Mouse (Mus musculus) activated CD4-positive, CD25-positive, alpha-beta regulatory T cell, adult 4 months (primary cell): ENCODE measurements at regions not wholly inside any gene's neighbourhood (a gene's known extent, or its start where the extent isn't known, plus 50 kb on each side); places are given as distances from the start of the nearest gene placed in this dataset.

Source experiments
- ATAC-seq: one replicate; pipeline ENCODE4 v1.8.0; 2017

GRCm38 (mm10) chr17:72993134-72993533 is 75.0 kb downstream of the Lbh start:
- no peak for ATAC-seq

- ATAC-seq: no peak
Measured at GRCm38 (mm10) chr17:72993626-72994025, 75.5 kb downstream of the Lbh start.

- peak; percentile 94 for ATAC-seq
Measured at GRCm38 (mm10) chr17:72996539-72996938, 78.4 kb downstream of the Lbh start.

GRCm38 (mm10) chr17:72997301-72997921 is 79.3 kb downstream of the Lbh start:
- no peak for ATAC-seq

- ATAC-seq: peak; percentile 86
Measured at GRCm38 (mm10) chr17:73005100-73005499, 87.0 kb downstream of the Lbh start.

- ATAC-seq: peak; percentile 72
Measured at GRCm38 (mm10) chr17:73008901-73009300, 90.8 kb downstream of the Lbh start.

GRCm38 (mm10) chr17:73009962-73010361 is 91.9 kb downstream of the Lbh start:
- ATAC-seq: peak; percentile 25

GRCm38 (mm10) chr17:73012356-73012755 is 94.3 kb downstream of the Lbh start:
- ATAC-seq: no peak

GRCm38 (mm10) chr17:73012954-73013353 is 94.8 kb upstream of the Lclat1 start:
- ATAC-seq: no peak

- no peak for ATAC-seq
Measured at GRCm38 (mm10) chr17:73014090-73014853, 93.5 kb upstream of the Lclat1 start.

GRCm38 (mm10) chr17:73017173-73017572 is 90.6 kb upstream of the Lclat1 start:
- no peak for ATAC-seq

GRCm38 (mm10) chr17:73022630-73023051 is 85.1 kb upstream of the Lclat1 start:
- no peak for ATAC-seq

- no peak for ATAC-seq
Measured at GRCm38 (mm10) chr17:73023362-73024107, 84.2 kb upstream of the Lclat1 start.

GRCm38 (mm10) chr17:73027122-73027521 is 80.7 kb upstream of the Lclat1 start:
- ATAC-seq: no peak

- no peak for ATAC-seq
Measured at GRCm38 (mm10) chr17:73031796-73032195, 76.0 kb upstream of the Lclat1 start.

GRCm38 (mm10) chr17:73032326-73032725 is 75.5 kb upstream of the Lclat1 start:
- ATAC-seq: no peak

- peak; percentile 88 for ATAC-seq
Measured at GRCm38 (mm10) chr17:73034420-73034819, 73.4 kb upstream of the Lclat1 start.

- ATAC-seq: peak; percentile 38
Measured at GRCm38 (mm10) chr17:73034981-73035481, 72.8 kb upstream of the Lclat1 start.

- ATAC-seq: no peak
Measured at GRCm38 (mm10) chr17:73036845-73037244, 70.9 kb upstream of the Lclat1 start.

- ATAC-seq: no peak
Measured at GRCm38 (mm10) chr17:73038586-73038985, 69.2 kb upstream of the Lclat1 start.

- ATAC-seq: no peak
Measured at GRCm38 (mm10) chr17:73044918-73045580, 62.7 kb upstream of the Lclat1 start.

- no peak for ATAC-seq
Measured at GRCm38 (mm10) chr17:73046985-73047384, 60.8 kb upstream of the Lclat1 start.

GRCm38 (mm10) chr17:73048164-73048563 is 59.6 kb upstream of the Lclat1 start:
- ATAC-seq: no peak
